Mouse (Mus musculus) layer of hippocampus, postnatal 10 days (tissue): ENCODE measurements at regions not wholly inside any gene's neighbourhood (a gene's known extent, or its start where the extent isn't known, plus 50 kb on each side); places are given as distances from the start of the nearest gene placed in this dataset.

Experiments
- DNase-seq, 2 experiments: peaks; one replicate each; pipeline ENCODE4 v3.0.0; 2021; ENCODE audit warnings: low spot score in 2 of 2

DNA sequence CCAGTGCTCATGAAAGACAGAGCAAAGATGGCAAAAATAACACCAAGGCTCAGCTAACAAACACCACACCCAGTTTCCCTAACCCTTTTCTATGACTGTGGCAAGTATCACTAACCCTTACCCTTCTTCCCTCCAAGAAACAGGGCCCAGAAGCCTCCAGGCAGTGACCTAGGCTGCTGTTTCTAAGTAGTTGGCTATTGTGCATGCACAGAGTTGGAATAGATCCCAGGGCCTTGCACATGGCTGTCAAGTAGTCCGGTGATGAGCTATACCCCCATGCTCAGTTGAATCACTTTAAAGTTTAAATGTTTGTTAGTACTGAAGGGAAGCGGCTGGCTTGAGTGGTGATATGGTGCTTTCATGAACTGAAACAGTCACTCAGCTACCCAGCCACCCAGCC lies 53.9 kb upstream of the Arntl start:
- DNase-seq: no peak

GRCm38 (mm10) chr7:113154066-113154465 lies 53.2 kb upstream of the Arntl start:
- no peak for DNase-seq

- DNase-seq: no peak
Measured at GRCm38 (mm10) chr7:113156366-113156765, 50.9 kb upstream of the Arntl start.

DNA sequence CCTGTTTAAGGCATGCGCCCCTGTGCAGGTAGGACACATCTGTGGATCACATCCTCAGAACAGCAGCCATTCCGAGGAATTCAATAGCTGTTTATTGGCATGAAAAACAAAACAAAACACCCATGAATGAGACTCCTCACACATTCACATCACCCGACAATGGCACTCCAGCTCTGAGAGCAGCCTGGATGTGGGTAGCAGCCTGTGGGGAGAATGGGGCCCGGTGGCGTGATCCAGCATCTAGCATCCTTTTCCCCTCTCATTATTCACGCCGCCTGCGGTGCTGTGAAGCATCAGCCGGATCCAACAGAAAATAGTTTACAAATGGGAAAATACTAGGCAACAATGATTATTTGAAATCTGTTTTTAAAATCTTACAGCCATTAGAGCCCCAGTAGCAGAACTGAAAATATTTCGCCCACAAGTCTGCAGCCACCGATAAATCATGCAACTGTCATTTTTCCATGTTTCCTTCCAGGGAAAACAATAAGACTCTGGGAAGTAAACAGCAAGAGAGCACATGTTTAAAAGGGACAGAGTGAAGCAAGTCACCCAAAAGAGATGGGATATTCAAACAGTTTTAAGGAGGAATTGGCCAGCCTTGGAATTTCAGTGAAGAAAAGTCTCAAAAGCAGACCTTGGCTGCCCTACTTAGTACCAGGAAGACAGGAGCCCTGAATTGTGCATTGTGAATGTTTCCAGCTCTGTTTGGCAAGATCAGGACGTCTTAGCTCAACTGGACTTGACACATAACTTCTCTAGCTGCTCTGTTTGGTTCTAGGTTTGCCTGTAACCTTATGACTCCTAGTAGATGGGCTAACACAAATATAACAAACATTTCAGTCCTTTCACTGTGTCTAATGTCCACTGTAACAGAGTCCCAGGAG lies 50.2 kb upstream of the Arntl start:
- no peak for DNase-seq
